Mouse (Mus musculus): ENCODE measurements around the gene Apol8. TPM values are rescaled to one million over a fixed set of nuclear protein-coding genes. Genes with fewer than 3 reads are reported as not detected.
"Not testable (repeated sequence)": the region's sequence is repeated elsewhere in the genome, so short reads cannot be mapped to it uniquely, and the experiment has no call there.

Gene Apol8
- polyA plus RNA-seq, 1 experiment from 2014 or later, result 0.24 TPM

DNA sequence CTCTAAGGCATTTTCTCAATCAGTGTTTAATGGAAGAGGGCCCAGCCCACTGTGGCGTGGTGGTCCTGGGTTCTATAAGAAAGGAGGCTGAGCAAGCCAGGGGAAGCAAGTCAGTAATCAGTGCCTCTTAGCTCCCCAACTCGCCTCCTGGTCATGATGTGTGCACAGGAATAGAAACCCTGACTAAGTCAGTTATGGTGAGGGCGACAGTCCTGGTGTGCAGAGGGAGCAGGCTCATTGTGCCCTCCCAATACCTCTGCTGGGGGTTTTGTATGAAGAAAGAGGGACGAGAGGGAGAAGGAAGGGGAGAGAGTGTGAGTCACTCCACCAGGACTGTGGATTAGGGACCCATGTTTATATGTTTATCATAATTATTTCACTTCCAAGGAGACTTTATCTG is 22.9 kb downstream of the Apol8 start:
- not testable (repeated sequence) for H3K4me1 ChIP-seq; H3K9me3 ChIP-seq; H3K36me3 ChIP-seq (replicated peaks); H3K27ac ChIP-seq; H3K4me3 ChIP-seq; DNase-seq (ENCODE audit: extremely low spot score, low spot score); H3K27me3 ChIP-seq (ENCODE audit: poor library complexity, severe bottlenecking)
- 74% methylated on average over 4 of the region's 4 CpGs for WGBS

- H3K36me3 ChIP-seq (replicated peaks); H3K9me3 ChIP-seq; H3K4me3 ChIP-seq; DNase-seq (ENCODE audit: extremely low spot score, low spot score); H3K27me3 ChIP-seq (ENCODE audit: poor library complexity, severe bottlenecking); H3K4me1 ChIP-seq; H3K27ac ChIP-seq: not testable (repeated sequence)
- WGBS, result 87% methylated on average over 8 of the region's 8 CpGs
Observed at GRCm38 (mm10) chr15:77733380-77733779, 23.4 kb downstream of the Apol8 start.

DNA sequence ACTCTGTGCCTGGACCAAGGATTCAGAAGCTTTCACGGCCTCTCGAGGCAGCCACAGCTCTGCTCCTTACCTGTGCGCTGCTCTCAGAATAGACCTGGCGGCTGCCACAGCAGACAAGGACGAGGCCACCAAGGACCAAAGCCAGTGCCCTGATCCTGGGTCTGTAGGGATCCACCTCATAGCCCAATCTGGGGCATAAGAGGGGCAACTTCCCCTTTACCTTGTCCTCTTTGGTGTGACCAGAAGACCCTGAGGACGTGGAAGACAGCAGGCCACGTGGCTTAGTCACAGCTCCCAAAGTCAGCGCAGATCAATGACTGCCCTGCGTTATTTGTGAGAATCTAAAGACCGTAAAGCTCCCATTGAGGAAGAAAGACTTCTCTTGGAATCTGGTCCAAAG is 24.0 kb downstream of the Apol8 start:
- DNase-seq (ENCODE audit: extremely low spot score, low spot score); H3K27me3 ChIP-seq (ENCODE audit: poor library complexity, severe bottlenecking); H3K4me1 ChIP-seq; H3K9me3 ChIP-seq; H3K27ac ChIP-seq; H3K36me3 ChIP-seq (replicated peaks); H3K4me3 ChIP-seq: not testable (repeated sequence)
- 79% methylated on average over 10 of the region's 10 CpGs for WGBS

- H3K27me3 ChIP-seq (ENCODE audit: poor library complexity, severe bottlenecking), result no peaks in the 10 kb centered on the region
- no peak for DNase-seq (ENCODE audit: extremely low spot score, low spot score)
- H3K9me3 ChIP-seq, result no peaks in the 10 kb centered on the region
- H3K27ac ChIP-seq, result no peak overlapping the region
- H3K36me3 ChIP-seq (replicated peaks), result no peaks in the 10 kb centered on the region
- WGBS, result 87% methylated on average over 5 of the region's 5 CpGs
- no peak overlapping the region for H3K4me3 ChIP-seq
- no peaks in the 10 kb centered on the region for H3K4me1 ChIP-seq
Observed at GRCm38 (mm10) chr15:77731605-77732004, 25.2 kb downstream of the Apol8 start.

- WGBS, result 79% methylated on average over 1 of the region's 4 CpGs
Observed at GRCm38 (mm10) chr15:77728739-77729138, 28.1 kb downstream of the Apol8 start, which contains the start of gene Apol9b. Gene Apol9b, plus strand, starts transcription at chr15:77729039.

DNA sequence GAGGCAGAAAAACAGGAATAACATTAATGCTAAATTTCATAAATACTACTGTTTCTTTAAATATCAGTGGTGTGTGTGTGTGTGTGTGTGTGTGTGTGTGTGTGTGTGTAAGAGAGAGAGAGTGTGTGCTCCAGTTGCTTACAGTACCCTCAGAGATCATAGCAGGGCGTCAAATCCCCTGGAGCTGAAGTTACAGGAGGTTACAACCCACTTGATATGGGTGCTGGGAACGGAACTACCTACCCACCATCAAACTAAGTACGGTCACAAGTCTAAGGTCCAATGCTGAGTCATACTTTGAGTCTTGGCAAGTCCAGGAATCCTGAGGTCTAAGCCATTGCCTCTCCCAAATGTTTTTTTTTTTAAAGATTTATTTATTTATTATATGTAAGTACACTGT is 29.1 kb downstream of the Apol8 start:
- DNase-seq (ENCODE audit: extremely low spot score, low spot score); H3K9me3 ChIP-seq; H3K4me1 ChIP-seq; H3K27me3 ChIP-seq (ENCODE audit: poor library complexity, severe bottlenecking); H3K36me3 ChIP-seq (replicated peaks); H3K27ac ChIP-seq; H3K4me3 ChIP-seq: not testable (repeated sequence)
- WGBS, result 88% methylated on average over 3 of the region's 3 CpGs

More at GRCm38 (mm10) chr15:77728739-77729138, 28.1 kb downstream of the Apol8 start, which contains the start of gene Apol9b:
- not testable (repeated sequence) for H3K27ac ChIP-seq; DNase-seq (ENCODE audit: extremely low spot score, low spot score); H3K4me1 ChIP-seq; H3K9me3 ChIP-seq; H3K36me3 ChIP-seq (replicated peaks); H3K4me3 ChIP-seq; H3K27me3 ChIP-seq (ENCODE audit: poor library complexity, severe bottlenecking)

DNA sequence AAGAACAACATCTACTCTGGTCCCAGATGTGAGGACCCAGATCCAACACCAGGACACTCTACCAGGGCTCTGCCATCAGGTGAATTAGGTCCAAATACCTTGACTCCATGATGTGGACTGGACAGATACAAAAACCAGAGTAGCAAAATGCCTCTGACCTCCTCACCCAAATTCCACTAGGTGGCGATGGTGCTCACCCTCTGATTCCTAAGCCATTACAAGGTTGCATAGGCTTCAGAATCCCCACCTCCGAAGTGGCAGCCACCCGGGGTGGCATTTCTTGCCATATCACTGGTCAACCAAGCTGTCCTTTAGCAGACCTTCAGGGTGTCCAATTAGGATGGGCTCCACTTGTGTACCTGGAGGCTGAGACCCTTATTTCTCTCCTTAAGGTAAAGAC is 29.7 kb downstream of the Apol8 start:
- not testable (repeated sequence) for H3K4me3 ChIP-seq; H3K36me3 ChIP-seq (replicated peaks); H3K9me3 ChIP-seq; H3K27ac ChIP-seq; DNase-seq (ENCODE audit: extremely low spot score, low spot score); H3K27me3 ChIP-seq (ENCODE audit: poor library complexity, severe bottlenecking); H3K4me1 ChIP-seq
- WGBS, result 8% methylated on average over 3 of the region's 3 CpGs

DNA sequence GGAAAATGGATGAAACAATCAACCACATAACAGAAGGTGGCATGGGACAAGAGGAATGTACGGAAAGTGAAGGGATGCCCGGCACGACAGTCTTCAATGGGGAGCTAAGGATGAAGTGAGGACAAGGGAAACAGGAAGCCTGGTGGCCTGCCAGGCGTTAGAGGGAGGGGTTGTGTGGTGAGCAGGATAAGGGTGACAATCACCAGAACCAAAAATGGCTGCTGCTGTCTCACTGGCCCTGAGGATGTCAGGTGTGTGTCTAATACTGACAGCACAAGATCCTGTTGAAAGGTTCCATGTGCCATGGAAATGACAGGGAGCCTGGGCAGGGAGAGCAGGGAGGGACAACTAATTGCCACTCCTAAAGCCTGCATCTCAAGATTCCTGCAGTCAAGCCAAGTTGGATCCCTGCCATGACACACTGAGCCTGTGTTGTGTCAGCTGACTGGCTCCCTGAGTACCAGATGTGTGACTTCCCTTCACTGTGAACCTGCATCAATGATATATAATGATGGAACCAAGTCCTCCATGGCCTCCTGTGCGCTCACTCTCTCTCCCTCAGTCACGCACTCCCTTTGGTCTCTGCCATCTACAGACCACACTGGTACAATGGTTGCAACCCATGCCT is 31.3 kb downstream of the Apol8 start:
- DNase-seq (ENCODE audit: extremely low spot score, low spot score); H3K9me3 ChIP-seq; H3K4me1 ChIP-seq; H3K36me3 ChIP-seq (replicated peaks); H3K4me3 ChIP-seq; H3K27ac ChIP-seq; H3K27me3 ChIP-seq (ENCODE audit: poor library complexity, severe bottlenecking): not testable (repeated sequence)
- 91% methylated on average over 6 of the region's 6 CpGs for WGBS

DNA sequence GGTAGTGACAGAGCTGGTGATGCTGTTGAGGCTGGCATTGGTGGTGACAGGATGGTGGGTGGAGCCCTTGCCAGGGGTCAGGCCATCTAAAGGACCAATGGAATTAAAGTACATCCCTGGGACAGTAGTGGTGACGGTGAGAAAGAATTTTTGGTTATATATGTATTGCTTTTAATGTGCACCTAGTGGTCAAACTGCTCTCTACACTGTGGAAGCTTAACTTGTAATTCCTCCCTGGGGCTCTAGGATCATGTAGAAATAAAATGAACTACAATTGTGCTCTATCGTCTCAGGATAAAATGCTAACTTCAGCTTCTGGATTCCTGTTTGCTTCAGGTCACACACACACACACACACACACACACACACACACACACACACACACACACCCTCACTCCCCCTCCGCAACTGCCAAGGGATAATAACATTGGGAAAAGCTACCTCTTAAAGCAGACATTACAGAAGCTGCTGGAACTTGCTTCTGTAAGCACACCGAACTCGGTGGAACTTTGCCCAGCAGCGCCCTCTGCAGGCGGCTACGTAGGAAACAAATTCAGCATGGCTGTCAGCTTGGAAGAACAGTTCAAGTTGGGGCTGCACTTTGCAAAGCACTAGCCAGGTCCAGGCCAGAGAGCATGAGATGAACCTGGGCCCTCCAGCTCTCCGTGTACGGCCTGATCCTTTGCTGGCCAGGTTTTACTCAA is 32.4 kb downstream of the Apol8 start:
- not testable (repeated sequence) for H3K27ac ChIP-seq; H3K9me3 ChIP-seq; H3K4me3 ChIP-seq; DNase-seq (ENCODE audit: extremely low spot score, low spot score); H3K4me1 ChIP-seq; H3K36me3 ChIP-seq (replicated peaks); H3K27me3 ChIP-seq (ENCODE audit: poor library complexity, severe bottlenecking)
- 25% methylated on average over 5 of the region's 10 CpGs for WGBS

DNA sequence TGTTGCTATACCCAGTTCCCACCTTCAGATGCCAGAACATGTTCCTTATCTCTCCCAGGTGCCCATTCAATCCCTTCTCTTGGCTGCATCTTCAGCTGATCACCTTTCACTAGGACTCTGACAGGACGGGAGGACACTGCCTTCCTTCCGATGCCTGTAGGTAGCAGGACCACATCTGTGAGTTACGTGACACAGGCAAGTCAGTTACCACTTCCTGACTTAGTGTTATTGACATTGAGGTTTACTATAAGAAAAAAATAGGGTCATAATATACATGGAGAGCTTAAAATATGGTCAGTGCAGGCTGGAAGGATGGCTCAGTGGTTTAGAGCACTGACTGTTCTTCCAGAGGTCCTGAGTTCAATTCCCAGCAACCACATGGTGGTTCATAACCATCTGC is 35.3 kb downstream of the Apol8 start:
- WGBS, result no CpG with 5 or more reads among the region's 3 CpGs

DNA sequence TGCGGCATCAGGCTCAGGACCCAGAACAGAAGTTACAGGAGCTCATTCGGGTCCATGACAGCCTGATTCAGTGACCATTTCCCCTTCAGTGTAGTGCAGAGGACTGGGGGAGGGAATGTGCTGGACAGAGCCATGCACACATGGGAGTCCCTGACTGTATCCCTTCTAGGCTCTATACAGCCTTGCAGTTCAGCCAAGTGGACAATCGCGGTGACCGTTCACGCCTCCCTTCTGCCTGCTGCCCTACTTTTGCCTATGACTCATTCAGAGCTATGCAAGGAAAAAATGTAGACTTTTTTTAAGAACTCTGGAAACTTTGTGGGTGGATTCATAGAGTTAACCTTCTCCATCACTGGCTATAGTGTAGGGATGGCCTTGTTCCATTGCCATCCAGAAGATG is 38.6 kb downstream of the Apol8 start:
- not testable (repeated sequence) for H3K4me3 ChIP-seq
- 84% methylated on average over 5 of the region's 6 CpGs for WGBS

More for the DNA sequence above, 35.3 kb downstream of the Apol8 start:
- H3K27me3 ChIP-seq (ENCODE audit: poor library complexity, severe bottlenecking); H3K36me3 ChIP-seq (replicated peaks); H3K4me1 ChIP-seq; H3K4me3 ChIP-seq; H3K27ac ChIP-seq; H3K9me3 ChIP-seq; DNase-seq (ENCODE audit: extremely low spot score, low spot score): not testable (repeated sequence)

DNA sequence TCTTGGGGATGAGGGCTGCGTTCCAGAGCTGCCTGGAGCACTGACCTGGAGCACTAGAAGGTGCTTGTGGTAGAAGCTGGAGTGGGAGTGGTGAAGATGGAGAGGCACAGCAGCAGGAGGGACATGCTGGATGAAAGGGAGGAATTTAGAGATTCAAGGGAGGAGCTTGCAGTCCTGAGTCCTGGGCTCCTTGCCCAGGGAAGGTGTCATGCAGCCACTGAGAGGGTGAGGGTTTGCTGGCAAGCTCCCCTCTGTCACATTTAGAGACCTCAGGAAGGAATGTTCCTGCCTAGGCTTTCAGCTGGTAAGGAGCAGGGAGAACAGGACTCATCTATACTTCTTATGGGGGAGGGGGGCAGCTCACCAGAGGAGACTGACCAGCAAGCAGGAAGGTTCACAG is 47.9 kb downstream of the Apol8 start:
- not testable (repeated sequence) for H3K27ac ChIP-seq; H3K27me3 ChIP-seq (ENCODE audit: poor library complexity, severe bottlenecking); H3K9me3 ChIP-seq; H3K36me3 ChIP-seq (replicated peaks); DNase-seq (ENCODE audit: extremely low spot score, low spot score); H3K4me1 ChIP-seq; H3K4me3 ChIP-seq
- 100% methylated on average over 1 of the region's 1 CpGs for WGBS

More for the DNA sequence above, 38.6 kb downstream of the Apol8 start:
- not testable (repeated sequence) for H3K36me3 ChIP-seq (replicated peaks); DNase-seq (ENCODE audit: extremely low spot score, low spot score); H3K4me1 ChIP-seq; H3K9me3 ChIP-seq; H3K27ac ChIP-seq; H3K27me3 ChIP-seq (ENCODE audit: poor library complexity, severe bottlenecking)

DNA sequence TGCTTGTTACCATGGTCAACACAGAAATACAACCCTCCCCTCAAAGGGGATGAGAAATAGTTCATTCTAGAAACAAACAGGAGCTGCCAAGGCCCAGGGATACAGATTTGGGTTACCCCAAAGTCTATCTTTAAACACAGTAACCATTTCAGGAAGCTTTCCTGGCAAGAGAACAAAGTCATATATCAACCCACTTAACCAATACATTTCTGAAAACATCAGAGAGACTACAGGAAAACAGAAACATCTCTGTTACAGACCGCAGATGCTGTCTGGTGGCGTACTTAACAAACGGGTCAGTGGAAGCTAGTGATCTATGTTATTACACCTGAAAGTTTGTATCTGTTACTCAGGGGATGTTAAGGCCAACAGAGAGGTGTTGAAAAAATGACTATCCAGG is 51.5 kb downstream of the Apol8 start:
- WGBS, result 96% methylated on average over 3 of the region's 3 CpGs
- H3K27ac ChIP-seq; H3K4me3 ChIP-seq; H3K36me3 ChIP-seq (replicated peaks); H3K4me1 ChIP-seq; H3K9me3 ChIP-seq; DNase-seq (ENCODE audit: extremely low spot score, low spot score); H3K27me3 ChIP-seq (ENCODE audit: poor library complexity, severe bottlenecking): not testable (repeated sequence)

Measured in forebrain, embryonic 10.5 days (tissue).